Mouse (Mus musculus): ENCODE measurements around the gene Slirp. TPM values are rescaled to one million over a fixed set of nuclear protein-coding genes. Genes with fewer than 3 reads are reported as not detected.
A peak's percentile ranks its signal among the peaks of the same experiment; 100 is the strongest.

Gene Slirp
- total and polyA plus RNA-seq, 2 experiments from 2014 or later: 224 to 288 TPM

DNA sequence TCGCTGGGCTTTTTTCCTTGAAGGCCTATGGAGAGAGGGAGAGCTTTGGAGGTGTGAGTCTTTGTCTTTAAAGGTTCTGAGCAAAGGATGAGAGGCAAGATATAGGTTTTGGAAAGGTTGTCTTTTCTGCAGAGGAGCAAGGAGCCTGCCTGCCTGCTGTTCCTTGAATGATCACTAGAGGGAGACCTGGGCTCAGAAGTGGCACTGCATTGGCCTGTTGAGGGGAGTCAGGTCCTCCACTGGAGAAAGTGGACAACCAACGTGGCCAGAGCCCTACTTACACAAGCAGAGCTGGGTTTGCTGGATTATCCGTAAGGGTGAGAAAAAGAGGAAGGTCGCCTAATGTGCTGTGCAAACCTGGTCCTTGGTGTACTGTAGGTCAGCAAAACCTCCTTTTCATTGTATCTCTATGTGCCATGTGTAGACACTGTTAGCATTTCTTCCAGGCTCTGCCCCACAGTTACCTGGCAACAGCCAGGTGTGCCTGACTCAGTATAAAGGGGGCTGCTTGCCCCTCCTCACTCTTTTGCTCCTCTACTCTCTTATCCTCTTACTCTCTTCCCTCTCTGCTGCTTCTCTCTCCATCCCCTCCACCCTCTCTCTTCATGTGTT, 30.4 kb upstream of the Slirp start:
- 20% methylated on average over 4 of the region's 4 CpGs for WGBS
- DNase-seq (ENCODE audit: low spot score) (peak; percentile 65), ATAC-seq (ENCODE audit: insufficient read depth, low read depth) (peak; percentile 39; the same call in 1 of the 2 replicates)
- no peak overlapping the region for H3K4me2 ChIP-seq (ENCODE audit: low read depth, low read length)
- H3K27ac ChIP-seq (ENCODE audit: low read depth): no peak overlapping the region
- H3K27me3 ChIP-seq (ENCODE audit: control insufficient read depth, insufficient read depth, low read length): no peaks in the 10 kb centered on the region
- peaks cover 12% of the 10 kb centered on the region for H3K4me1 ChIP-seq (ENCODE audit: control insufficient read depth, insufficient read depth)
- TF ChIP-seq CTCF (IDR thresholded peaks at IDR 0.05; ENCODE audit: low read depth): peak; percentile 81
- TF ChIP-seq EP300 (IDR thresholded peaks at IDR 0.05; ENCODE audit: low read depth): no peak
- H3K4me3 ChIP-seq (ENCODE audit: low read depth, low read length): no peak overlapping the region
- no peaks in the 10 kb centered on the region for H3K36me3 ChIP-seq (replicated peaks; ENCODE audit: control insufficient read depth, insufficient read depth, low read length)
- no peak overlapping the region for H3K9ac ChIP-seq (replicated peaks; ENCODE audit: low read depth, low read length)
- H3K9me3 ChIP-seq (replicated peaks; ENCODE audit: control insufficient read depth, low read length): no peaks in the 10 kb centered on the region

DNA sequence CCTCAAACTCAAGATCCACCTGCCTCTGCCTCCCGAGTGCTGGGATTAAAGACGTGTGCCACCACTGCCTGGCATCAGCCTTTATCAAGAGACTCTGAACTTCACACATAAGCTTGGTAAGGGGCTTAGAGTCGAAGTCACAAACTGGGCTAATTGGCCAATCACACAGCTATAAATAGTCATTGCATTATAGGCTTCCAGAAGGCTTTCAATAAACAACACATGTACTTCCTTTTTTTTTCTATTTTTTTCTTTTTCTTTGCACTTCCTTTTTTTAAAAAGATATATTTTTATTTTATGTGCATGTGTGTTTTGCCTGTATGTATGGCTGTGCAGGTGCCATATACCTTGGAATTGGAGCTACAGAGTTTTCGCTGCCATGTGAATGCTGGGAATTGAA, 28.3 kb upstream of the Slirp start:
- no peak for DNase-seq (ENCODE audit: low spot score)
- peaks cover 8% of the 10 kb centered on the region for H3K4me1 ChIP-seq (ENCODE audit: control insufficient read depth, insufficient read depth)
- WGBS: 54% methylated on average over 4 of the region's 4 CpGs

DNA sequence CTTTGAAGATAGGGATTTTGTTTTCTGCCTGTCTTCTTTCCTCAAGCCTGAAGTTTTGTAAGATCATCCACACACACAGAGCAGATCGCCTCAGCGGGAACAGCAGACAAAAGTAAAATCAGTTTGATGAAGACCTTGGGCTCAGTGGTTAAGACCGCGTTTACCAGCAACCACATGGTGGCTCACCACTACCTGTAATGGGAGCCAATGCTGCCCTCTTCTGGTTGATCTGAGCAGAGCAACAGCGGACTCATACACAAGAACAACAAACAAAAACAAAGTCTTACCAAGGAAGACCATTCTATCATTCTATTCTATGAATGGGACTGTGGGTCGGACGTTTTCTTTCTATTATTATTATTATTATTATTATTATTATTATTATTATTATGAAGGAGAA, 27.0 kb upstream of the Slirp start:
- H3K36me3 ChIP-seq (replicated peaks; ENCODE audit: control insufficient read depth, insufficient read depth, low read length): no peaks in the 10 kb centered on the region
- H3K9me3 ChIP-seq (replicated peaks; ENCODE audit: control insufficient read depth, low read length): no peaks in the 10 kb centered on the region
- ATAC-seq (ENCODE audit: insufficient read depth, low read depth) (peak; percentile 56; the same call in 1 of the 2 replicates), DNase-seq (ENCODE audit: low spot score) (peak; percentile 46)
- H3K27me3 ChIP-seq (ENCODE audit: control insufficient read depth, insufficient read depth, low read length): no peaks in the 10 kb centered on the region
- H3K27ac ChIP-seq (ENCODE audit: low read depth): no peak overlapping the region
- TF ChIP-seq EP300 (IDR thresholded peaks at IDR 0.05; ENCODE audit: low read depth) (no peak), CTCF (IDR thresholded peaks at IDR 0.05; ENCODE audit: low read depth) (peak; percentile 89)
- no peak overlapping the region for H3K4me3 ChIP-seq (ENCODE audit: low read depth, low read length)
- no peak overlapping the region for H3K4me2 ChIP-seq (ENCODE audit: low read depth, low read length)
- no peaks in the 10 kb centered on the region for H3K4me1 ChIP-seq (ENCODE audit: control insufficient read depth, insufficient read depth)
- WGBS: 19% methylated on average over 7 of the region's 7 CpGs
- H3K9ac ChIP-seq (replicated peaks; ENCODE audit: low read depth, low read length): no peak overlapping the region

More for the DNA sequence above, 28.3 kb upstream of the Slirp start:
- Histone ChIP-seq H3K27ac (ENCODE audit: low read depth) (no peak overlapping the region), H3K4me3 (ENCODE audit: low read depth, low read length) (no peak overlapping the region), H3K4me2 (ENCODE audit: low read depth, low read length) (no peak overlapping the region), H3K9ac (replicated peaks; ENCODE audit: low read depth, low read length) (no peak overlapping the region), H3K36me3 (replicated peaks; ENCODE audit: control insufficient read depth, insufficient read depth, low read length) (no peaks in the 10 kb centered on the region), H3K27me3 (ENCODE audit: control insufficient read depth, insufficient read depth, low read length) (no peaks in the 10 kb centered on the region), H3K9me3 (replicated peaks; ENCODE audit: control insufficient read depth, low read length) (no peaks in the 10 kb centered on the region)
- TF ChIP-seq EP300 (IDR thresholded peaks at IDR 0.05; ENCODE audit: low read depth) (no peak), CTCF (IDR thresholded peaks at IDR 0.05; ENCODE audit: low read depth) (no peak)
- no peak for ATAC-seq (ENCODE audit: insufficient read depth, low read depth)

DNA sequence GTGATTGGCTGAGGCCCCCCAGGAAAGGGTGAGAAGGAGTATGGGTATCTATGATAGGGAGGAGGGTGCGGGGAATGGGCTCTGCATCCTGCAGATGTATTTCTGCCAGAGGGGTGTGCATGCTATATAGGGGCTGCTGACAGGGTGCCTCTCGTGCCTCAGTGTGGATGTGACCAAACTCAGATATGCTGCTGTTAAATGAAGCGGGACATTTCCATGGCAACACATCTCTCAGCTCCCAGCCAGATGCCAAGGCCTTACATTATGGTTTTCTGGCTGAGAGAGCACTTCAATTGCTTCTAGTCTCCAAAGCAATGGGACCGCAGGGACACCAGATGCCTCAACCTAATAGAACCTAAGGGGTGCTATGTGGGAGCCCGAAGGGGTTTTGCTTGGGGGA, 24.8 kb upstream of the Slirp start:
- TF ChIP-seq CTCF (IDR thresholded peaks at IDR 0.05; ENCODE audit: low read depth): no peak
- no peak for TF ChIP-seq EP300 (IDR thresholded peaks at IDR 0.05; ENCODE audit: low read depth)
- Histone ChIP-seq H3K4me3 (ENCODE audit: low read depth, low read length) (no peak overlapping the region), H3K4me2 (ENCODE audit: low read depth, low read length) (no peak overlapping the region), H3K27ac (ENCODE audit: low read depth) (no peak overlapping the region), H3K27me3 (ENCODE audit: control insufficient read depth, insufficient read depth, low read length) (no peaks in the 10 kb centered on the region), H3K4me1 (ENCODE audit: control insufficient read depth, insufficient read depth) (no peaks in the 10 kb centered on the region), H3K36me3 (replicated peaks; ENCODE audit: control insufficient read depth, insufficient read depth, low read length) (0 out of 2 replicates have a peak, but pooled peaks cover 5% of the 10 kb centered on the region), H3K9me3 (replicated peaks; ENCODE audit: control insufficient read depth, low read length) (no peaks in the 10 kb centered on the region), H3K9ac (replicated peaks; ENCODE audit: low read depth, low read length) (no peak overlapping the region)
- WGBS: 69% methylated on average over 5 of the region's 5 CpGs
- DNase-seq (ENCODE audit: low spot score): no peak
- ATAC-seq (ENCODE audit: insufficient read depth, low read depth): no peak

- TF ChIP-seq EP300 (IDR thresholded peaks at IDR 0.05; ENCODE audit: low read depth): no peak
- no peak for TF ChIP-seq CTCF (IDR thresholded peaks at IDR 0.05; ENCODE audit: low read depth)
- no peak overlapping the region for H3K27ac ChIP-seq (ENCODE audit: low read depth)
- ATAC-seq (ENCODE audit: insufficient read depth, low read depth) (no peak), DNase-seq (ENCODE audit: low spot score) (no peak)
- no peak overlapping the region for H3K4me3 ChIP-seq (ENCODE audit: low read depth, low read length)
- WGBS: 65% methylated on average over 12 of the region's 12 CpGs
- H3K9ac ChIP-seq (replicated peaks; ENCODE audit: low read depth, low read length): no peak overlapping the region
- H3K9me3 ChIP-seq (replicated peaks; ENCODE audit: control insufficient read depth, low read length): no peaks in the 10 kb centered on the region
- no peaks in the 10 kb centered on the region for H3K4me1 ChIP-seq (ENCODE audit: control insufficient read depth, insufficient read depth)
- H3K4me2 ChIP-seq (ENCODE audit: low read depth, low read length): no peak overlapping the region
- H3K36me3 ChIP-seq (replicated peaks; ENCODE audit: control insufficient read depth, insufficient read depth, low read length): 0 out of 2 replicates have a peak, but pooled peaks cover 13% of the 10 kb centered on the region
- H3K27me3 ChIP-seq (ENCODE audit: control insufficient read depth, insufficient read depth, low read length): no peaks in the 10 kb centered on the region
These were observed 23.7 kb upstream of the Slirp start for GRCm38 (mm10) chr12:87419974-87420485.

Data from heart, postnatal 0 days (tissue).